Mouse (Mus musculus) C2C12 (cell line): Measurements from ENCODE around the gene Sgca.

Source experiments
- CEBPB ChIP-seq: IDR thresholded peaks from one replicate; pipeline ENCODE4 v1.6.1; 2011; ENCODE audit warnings: low read depth, mild to moderate bottlenecking, control low read depth, moderate library complexity
- MAX ChIP-seq: IDR thresholded peaks from one replicate; pipeline ENCODE4 v1.6.1; 2011; ENCODE audit warnings: mild to moderate bottlenecking, control low read depth

DNA sequence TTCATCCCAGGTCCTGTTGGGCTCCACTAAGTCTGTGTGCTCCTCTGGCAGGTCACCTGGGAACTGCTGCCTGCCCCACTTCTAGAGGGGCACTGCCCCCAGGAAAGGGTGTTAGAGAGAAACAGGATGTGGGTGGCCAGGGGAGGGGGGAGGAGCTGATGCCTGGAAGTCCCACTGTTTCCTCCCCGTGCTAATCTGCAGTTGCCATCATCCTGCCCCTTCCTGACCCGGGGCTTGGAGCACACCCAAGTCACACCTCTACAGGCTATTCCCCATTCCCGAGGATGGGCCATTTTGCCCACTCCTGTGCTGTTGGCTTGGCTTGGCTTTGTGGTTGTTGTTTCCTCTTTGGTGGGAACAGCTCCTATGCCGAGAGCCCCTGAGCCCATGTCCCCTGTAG, 24.4 kb upstream of the Sgca start:
- TF ChIP-seq MAX: no peak
- no peak for TF ChIP-seq CEBPB
